Mouse (Mus musculus) small intestine, adult 2 months (tissue): ENCODE data around the gene Tmcc1. TPM values are rescaled to one million over a fixed set of nuclear protein-coding genes. Genes with fewer than 3 reads are reported as not detected.

Experiments used
- H3K27ac ChIP-seq: fragments of 200-500 bp; 2 replicates; pipeline ENCODE4 v1.5.1; 2012; ENCODE audit warnings: low read depth, low read length, control low read depth, inconsistent platforms; ENCODE audit not compliant: insufficient read depth
- H3K27me3 ChIP-seq: fragments of 200-500 bp; 2 replicates; pipeline ENCODE4 v1.6.1; 2012; ENCODE audit warnings: mild to moderate bottlenecking, moderate library complexity, low read length, inconsistent platforms; ENCODE audit not compliant: control insufficient read depth, insufficient read depth
- H3K36me3 ChIP-seq: fragments of 200-500 bp; 2 replicates; pipeline ENCODE4 v1.6.1; 2012; ENCODE audit warnings: mild to moderate bottlenecking, low read length, control low read depth, inconsistent platforms; ENCODE audit not compliant: control insufficient read depth, insufficient read depth
- H3K4me1 ChIP-seq: fragments of 200-500 bp; 2 replicates; pipeline ENCODE4 v1.6.1; 2012; ENCODE audit warnings: low read length, inconsistent platforms, mixed read lengths; ENCODE audit not compliant: control insufficient read depth, insufficient read depth, insufficient read length
- H3K4me3 ChIP-seq: fragments of 200-500 bp; 2 replicates; pipeline ENCODE4 v1.5.1; 2012; ENCODE audit warnings: low read depth, mild to moderate bottlenecking, control low read depth, inconsistent platforms, low read length, moderate library complexity
- CTCF ChIP-seq: fragments of 200-500 bp; IDR thresholded peaks from 2 replicates; pipeline ENCODE4 v1.5.1; 2012; ENCODE audit warnings: low read depth, mild to moderate bottlenecking, control low read depth, inconsistent platforms, low read length, moderate library complexity, mixed read lengths; ENCODE audit not compliant: insufficient replicate concordance, insufficient read length; ENCODE audit errors: extremely low read depth
- POLR2A ChIP-seq: fragments of 200-500 bp; IDR thresholded peaks from 2 replicates; pipeline ENCODE4 v1.6.1; 2012; ENCODE audit warnings: low read depth, mild to moderate bottlenecking, control low read depth, inconsistent platforms, low read length, moderate library complexity
- WGBS: fragments of 180-500 bp; shearing (Covaris S2); methylation state at CpG from one replicate; pipeline ENCODE4 v1.1.7; 2018; 5-methylcytosine and 5-hydroxymethylcytosine counted together
- polyA plus RNA-seq: library from polyadenylated mRNA; depleted of rRNA; stranded (reverse); fragments of >200 nt; gene quantifications from 2 replicates; pipeline ENCODE4 v1.2.3, GENCODE M21; 2012

The Tmcc1 gene
- polyA plus RNA-seq, 1 experiment = 11.7 TPM

- WGBS = 83% methylated on average over 6 of the region's 6 CpGs
- no peak overlapping the region for H3K27ac ChIP-seq
- no peaks in the 10 kb centered on the region for H3K36me3 ChIP-seq
Observed at GRCm38 (mm10) chr6:116014111-116014510, 179.2 kb downstream of the Tmcc1 start.

DNA sequence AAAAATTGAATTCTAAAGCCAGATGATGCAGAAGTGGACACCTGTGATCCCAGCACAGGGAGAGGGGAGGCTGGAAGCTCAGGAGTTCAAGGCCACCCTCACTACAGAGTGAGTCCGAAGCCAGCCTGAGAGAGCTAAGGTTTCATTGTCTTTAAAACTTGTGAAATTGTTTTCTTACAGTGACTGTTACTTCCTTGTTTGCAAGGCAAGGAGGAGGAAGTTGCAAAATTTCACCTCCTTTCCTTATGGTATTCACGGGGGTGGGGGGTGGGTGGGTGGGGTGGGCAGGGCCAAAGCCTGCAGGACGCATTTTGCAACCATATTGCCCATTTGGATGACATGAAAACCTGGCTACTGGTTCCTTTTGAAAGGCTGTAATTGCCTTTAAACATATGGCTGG, 179.6 kb downstream of the Tmcc1 start:
- 14% methylated on average over 3 of the region's 3 CpGs for WGBS
- TF ChIP-seq CTCF (no peak), POLR2A (no peak)
- no peaks in the 10 kb centered on the region for H3K36me3 ChIP-seq
- no peaks in the 10 kb centered on the region for H3K4me1 ChIP-seq
- no peaks in the 10 kb centered on the region for H3K27me3 ChIP-seq
- H3K4me3 ChIP-seq = no peak overlapping the region
- H3K27ac ChIP-seq = no peak overlapping the region

More at GRCm38 (mm10) chr6:116014111-116014510, 179.2 kb downstream of the Tmcc1 start:
- Histone ChIP-seq H3K4me3 (no peak overlapping the region), H3K27me3 (no peaks in the 10 kb centered on the region), H3K4me1 (no peaks in the 10 kb centered on the region)
- TF ChIP-seq CTCF (no peak), POLR2A (no peak)

DNA sequence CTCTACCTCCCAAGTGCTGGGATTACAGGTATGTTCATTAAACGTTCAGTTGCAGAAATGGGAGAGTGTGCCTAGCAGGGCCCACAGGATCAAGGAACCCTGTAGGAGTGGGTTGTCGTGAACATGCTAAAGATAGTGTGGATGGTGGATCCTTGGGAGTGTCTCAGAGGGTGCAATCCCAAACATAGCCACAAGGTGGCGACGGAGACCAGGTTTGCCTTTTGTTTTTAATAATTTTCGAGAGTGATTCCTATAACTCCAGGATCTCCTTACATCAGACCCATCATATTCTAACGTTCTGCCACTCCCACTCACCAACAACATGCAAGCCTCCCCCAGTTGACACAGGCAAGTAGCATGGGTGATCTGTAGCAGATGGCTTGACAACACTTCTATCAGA, 182.7 kb downstream of the Tmcc1 start:
- no peak overlapping the region for H3K27ac ChIP-seq
- no peak overlapping the region for H3K4me3 ChIP-seq
- under 1% methylated on average over 6 of the region's 6 CpGs for WGBS
- no peaks in the 10 kb centered on the region for H3K4me1 ChIP-seq
- TF ChIP-seq CTCF (peak; percentile 86; the same call in 1 of the 2 replicates), POLR2A (no peak)
- H3K27me3 ChIP-seq = no peaks in the 10 kb centered on the region
- no peaks in the 10 kb centered on the region for H3K36me3 ChIP-seq

DNA sequence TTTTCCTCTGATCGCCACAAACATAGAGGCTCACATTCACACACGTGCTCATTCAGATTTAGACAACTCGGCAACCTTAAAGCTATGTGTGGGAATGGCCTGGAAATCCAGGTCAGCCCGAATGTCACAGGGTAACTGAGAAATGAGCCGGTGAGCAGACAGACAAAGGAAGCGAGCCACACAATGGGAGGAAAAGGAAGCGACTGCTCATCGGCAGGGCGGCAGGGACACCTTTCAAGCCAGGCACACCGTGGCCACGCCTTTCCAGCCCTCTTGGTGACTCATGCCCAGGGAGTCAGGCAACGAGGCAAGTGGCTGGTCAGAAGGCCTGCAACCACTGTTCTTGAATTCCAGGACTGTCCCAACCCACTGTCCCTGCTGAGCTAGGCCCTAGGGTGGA, 183.9 kb downstream of the Tmcc1 start:
- Histone ChIP-seq H3K27me3 (no peaks in the 10 kb centered on the region), H3K4me1 (no peaks in the 10 kb centered on the region), H3K36me3 (no peaks in the 10 kb centered on the region), H3K4me3 (no peak overlapping the region), H3K27ac (no peak overlapping the region)
- WGBS = 38% methylated on average over 12 of the region's 12 CpGs
- TF ChIP-seq CTCF (no peak), POLR2A (no peak)

- WGBS = 22% methylated on average over 9 of the region's 9 CpGs
- H3K27me3 ChIP-seq = no peaks in the 10 kb centered on the region
- TF ChIP-seq CTCF = peak; percentile 75; the same call in 1 of the 2 replicates
- no peak for TF ChIP-seq POLR2A
- H3K4me1 ChIP-seq = peaks cover 2% of the 10 kb centered on the region; the same call in 1 of the 2 replicates
- H3K36me3 ChIP-seq = no peaks in the 10 kb centered on the region
- H3K4me3 ChIP-seq = no peak overlapping the region
- H3K27ac ChIP-seq = no peak overlapping the region
Observed at GRCm38 (mm10) chr6:116007561-116008173, 185.6 kb downstream of the Tmcc1 start.

GRCm38 (mm10) chr6:116006731-116007130, 186.6 kb downstream of the Tmcc1 start:
- H3K4me3 ChIP-seq = no peak overlapping the region
- H3K27me3 ChIP-seq = no peaks in the 10 kb centered on the region
- peaks cover 2% of the 10 kb centered on the region; the same call in 1 of the 2 replicates for H3K4me1 ChIP-seq
- H3K27ac ChIP-seq = peak overlapping the region; percentile 37; the same call in 1 of the 2 replicates
- WGBS = 35% methylated on average over 9 of the region's 9 CpGs
- H3K36me3 ChIP-seq = no peaks in the 10 kb centered on the region
- TF ChIP-seq CTCF (no peak), POLR2A (no peak)

DNA sequence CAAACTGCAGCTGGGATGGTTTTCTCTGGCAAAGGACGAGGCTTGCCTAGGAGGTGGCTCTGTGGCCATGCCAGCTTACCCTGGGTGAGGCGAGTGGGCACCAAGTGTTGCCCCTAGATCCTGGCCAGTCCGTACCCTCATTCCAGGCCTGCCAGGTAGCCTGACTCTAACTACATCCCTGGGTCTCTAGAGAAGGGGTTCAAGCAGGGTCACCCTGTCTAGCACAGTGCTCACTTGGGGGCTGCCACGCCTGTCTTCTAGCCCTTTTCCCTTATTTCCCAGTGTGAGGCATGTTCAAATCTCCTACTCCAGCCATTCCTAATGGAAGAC, 187.4 kb downstream of the Tmcc1 start:
- Histone ChIP-seq H3K27me3 (no peaks in the 10 kb centered on the region), H3K4me1 (peaks cover 2% of the 10 kb centered on the region; the same call in 1 of the 2 replicates), H3K27ac (0 out of 2 replicates have a peak overlapping the region, but pooled peaks have one; percentile 37), H3K4me3 (no peak overlapping the region), H3K36me3 (no peaks in the 10 kb centered on the region)
- 84% methylated on average over 4 of the region's 4 CpGs for WGBS
- TF ChIP-seq CTCF (no peak), POLR2A (no peak)
